Mouse (Mus musculus) cerebellum, postnatal 4 days (tissue): ENCODE data around the gene Kmo.

Experiments
- DNase-seq, 2 experiments: peaks; one replicate each; pipeline ENCODE4 v3.0.0; 2022; ENCODE audit warnings: low spot score in 2 of 2, mixed read lengths in 1 of 2

Kmo gene

DNA sequence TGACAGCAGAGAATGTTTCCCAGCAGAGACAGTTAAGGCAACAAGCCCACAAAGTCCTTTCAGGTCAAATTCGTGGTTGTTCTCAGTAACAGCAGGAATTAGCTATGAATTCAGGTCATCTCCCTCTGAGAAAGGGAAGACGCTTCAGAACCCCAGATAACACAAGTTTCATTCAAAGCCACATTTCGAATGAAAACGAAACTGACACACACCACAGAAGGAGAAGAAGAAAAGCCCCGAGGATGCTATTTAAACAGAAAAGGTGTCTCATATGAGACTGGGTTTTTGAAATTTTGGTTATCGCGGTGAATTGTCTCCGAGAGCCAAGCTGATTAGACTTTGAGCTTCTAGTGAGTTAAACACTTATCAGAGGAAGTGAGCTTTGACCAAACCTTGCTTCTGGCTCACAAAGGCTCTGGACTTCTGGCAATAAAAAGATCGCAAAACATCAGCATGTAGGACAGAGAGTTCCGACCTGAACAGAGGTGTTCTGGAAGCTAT is 11.6 kb downstream of the Kmo start:
- DNase-seq: no peak

DNA sequence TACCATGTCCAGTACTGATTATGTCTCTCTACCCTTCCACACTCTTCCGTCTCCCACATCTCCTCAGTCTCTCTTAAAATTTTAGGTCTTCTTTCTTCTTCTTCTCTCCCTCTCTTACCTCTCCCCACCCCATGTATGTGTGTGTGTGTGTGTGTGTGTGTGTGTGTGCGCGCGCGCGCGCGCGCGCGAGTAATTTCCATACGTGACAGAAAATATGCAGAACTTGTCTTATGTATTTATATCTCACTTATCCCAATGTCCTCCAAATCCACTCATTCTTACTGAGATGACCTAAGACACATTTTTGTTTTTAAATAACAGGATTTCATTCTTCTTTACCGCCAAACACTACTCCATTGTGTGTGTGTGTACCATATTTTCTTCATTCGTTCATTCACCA is 12.3 kb downstream of the Kmo start:
- DNase-seq: no peak

DNA sequence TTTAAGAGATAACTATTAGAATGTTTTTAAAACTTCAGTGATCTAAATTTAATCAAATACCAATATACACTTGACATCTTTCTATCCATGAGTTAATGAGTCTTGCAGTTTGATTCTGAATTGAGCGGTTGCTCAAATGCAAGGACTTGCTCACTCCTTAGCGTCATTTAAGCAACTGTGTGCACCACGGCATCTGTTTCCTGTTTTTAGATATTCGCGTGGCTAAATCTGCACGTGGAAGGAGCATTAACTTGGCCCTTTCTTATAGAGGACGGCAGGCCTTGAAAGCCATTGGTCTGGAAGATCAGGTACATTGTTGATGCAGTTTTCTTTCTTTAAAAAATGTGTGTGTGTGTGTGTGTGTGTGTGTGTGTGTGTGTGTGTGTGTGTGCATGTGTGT is 17.5 kb downstream of the Kmo start:
- no peak for DNase-seq

DNA sequence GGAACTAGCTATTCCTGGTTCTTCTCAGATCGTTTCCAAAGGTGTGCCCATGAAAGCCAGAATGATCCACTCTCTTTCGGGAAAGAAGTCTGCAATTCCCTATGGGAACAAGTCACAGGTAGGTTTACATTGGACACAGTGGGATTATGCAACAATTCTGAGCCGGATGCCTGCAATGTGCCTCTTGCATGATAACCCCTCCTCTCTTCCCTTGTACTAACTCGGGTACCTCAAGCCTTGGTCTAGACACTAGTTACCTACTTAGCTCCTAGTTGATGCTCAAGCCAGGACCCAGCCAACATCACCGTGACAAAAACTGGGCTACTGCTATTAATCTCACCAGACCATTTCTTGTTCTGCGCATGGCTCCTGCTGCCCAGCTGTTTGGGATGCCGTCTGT is 18.9 kb downstream of the Kmo start:
- DNase-seq: no peak

DNA sequence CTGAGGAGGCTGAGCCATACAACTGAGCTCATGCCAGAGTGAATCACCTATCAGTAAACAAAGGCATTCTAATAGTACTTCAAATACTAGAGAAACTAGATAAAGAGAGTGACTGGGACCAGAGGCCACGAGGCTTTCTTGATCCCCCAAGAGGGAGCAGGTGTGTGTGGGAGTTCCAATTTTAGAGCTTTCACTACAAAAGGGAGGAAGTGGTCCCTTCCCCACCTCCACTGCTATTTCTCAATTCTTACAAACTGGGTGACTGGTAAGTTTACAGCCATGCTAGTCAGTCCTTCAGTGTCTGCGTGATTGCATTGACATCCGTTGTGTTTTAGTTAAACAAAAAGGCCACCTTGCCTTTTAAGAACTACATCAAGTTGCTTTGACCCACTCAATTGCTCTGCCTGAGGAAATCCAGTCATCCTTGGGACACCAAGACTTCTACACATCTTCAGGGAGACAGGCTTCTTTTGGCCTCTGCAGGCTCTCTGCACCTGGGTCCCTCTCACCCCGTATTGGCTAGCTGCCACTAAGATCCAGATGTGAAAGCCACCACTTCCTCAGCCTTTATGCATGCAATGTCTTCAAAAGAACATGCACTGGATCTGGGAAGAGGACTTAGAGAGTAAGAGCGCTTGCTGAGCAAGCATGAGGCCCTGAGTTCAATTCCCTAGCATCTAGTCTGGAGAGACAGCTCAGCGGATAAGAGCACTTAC is 20.4 kb downstream of the Kmo start:
- no peak for DNase-seq

DNA sequence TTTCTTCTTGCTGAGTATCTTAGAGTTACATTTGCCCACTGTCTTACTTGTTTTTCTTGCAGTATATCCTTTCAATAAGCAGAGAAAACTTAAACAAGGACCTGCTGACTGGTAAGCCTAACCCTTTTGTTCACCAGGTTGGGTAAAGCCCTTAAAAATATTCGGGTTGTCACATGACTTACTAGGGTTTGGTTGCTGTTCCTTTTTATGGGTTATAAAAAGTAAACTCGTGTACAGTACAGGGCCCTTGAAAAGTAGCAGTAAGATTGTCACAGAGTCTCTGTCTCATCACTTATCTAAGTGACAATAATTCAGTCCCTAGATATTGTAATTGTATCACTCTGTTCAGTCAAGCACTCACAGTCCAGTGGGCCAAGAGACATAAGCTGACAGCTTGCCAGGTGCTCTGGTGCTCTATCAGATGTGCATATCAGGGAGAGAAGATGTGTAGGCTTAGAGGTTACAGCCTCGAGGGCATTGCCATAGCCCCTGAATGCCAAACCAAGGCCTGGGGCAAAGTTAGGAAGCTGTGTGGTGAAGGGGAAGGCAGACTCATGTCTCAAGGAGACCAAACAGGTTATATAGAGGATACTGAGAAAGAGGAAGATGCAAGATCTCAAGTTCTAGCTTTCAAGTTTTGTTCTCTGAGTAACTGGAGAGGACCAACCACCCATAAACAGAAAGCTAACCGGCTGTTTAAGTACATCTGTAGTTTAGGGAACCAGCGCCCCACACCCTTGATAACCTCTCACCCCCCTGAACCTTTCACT is 23.5 kb downstream of the Kmo start:
- no peak for DNase-seq

DNA sequence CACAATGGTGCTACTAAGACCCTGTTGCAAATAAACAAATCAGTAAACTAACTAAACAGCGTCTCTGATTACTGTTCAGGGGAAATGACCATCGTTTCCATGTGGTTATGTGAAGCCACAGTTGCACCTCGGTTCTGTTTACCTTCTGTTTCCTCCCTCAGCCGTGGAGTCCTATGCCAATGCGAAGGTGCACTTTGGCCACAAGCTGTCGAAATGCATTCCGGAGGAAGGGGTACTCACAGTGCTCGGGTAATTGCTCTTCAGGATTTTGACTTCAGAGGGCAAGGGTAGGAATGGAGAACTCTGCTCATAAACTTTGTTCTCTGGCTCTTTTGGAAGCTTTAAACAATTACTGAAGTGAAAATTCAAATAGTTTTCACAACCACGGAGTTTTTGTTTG is 26.8 kb downstream of the Kmo start:
- DNase-seq: no peak

DNA sequence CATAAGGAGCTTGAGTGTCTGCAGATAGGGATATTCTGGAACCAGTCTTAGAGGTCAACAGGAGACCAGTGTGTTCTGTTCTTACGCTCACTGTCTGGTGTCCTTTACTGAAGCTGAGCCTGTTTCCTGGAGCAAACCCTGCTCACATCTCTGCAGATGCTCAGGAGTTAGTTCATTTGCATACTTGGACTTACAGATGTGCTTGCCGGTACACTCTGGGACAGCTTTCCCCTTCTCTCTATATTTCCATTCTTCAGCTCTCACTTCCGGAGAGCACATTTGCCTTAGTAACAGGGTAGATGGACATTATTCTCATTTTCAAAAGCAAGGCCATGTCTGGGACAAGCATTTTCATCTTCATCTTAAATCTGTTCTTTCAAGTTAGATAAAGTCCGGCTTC is 28.4 kb downstream of the Kmo start:
- no peak for DNase-seq

DNA sequence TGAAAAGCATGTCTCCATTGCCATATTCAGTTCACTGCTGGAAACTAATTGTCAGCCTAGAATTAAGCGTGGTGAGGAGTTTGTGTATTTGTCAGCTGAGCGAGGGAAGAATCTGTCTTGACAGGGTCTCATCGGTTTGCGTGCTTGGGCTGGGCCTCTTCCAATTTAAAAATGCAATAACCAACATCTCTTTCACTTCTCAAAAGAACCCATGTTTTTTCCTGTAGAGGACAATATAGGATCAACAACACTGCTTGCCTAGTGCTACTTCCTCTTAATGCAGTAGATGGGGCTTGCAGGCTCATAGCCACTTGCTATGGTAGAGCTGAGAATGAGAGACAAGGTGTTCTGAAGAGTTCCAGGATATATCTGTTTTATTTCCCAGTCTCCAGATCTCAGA is 39.7 kb downstream of the Kmo start:
- DNase-seq: no peak

DNA sequence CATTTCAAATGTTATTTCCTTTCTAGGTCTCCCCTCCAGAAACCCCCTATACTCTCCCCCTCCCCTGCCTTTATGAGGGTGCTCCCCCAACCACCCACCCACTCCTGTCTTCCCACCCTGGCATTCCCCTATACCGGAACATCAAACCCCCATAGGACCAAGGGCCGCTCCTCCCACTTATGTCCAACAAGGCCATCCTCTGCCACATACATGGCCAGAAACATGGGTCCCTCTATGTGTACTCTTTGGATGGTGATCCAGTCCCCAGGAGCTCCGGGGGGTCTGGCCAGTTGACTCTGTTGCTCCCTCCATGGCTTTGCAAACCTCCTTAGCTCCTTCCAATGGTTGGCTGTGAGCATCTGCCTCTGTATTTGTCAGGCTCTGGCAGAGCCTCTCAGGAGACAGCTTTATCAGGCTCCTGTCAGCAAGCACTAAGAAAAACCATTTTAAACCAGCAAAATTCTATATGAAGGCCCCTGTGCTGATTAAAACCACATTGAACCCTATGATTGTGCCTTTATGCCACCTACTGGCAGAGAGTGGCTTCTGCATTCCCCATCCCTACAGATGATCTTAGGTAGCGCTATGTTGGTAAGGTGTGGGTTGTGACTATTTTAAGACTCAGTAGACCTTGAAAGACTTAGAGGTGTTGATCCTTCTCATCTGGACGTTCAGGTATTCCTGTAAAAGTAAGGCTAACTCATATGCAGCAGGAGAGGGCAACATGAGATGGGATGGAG is 48.7 kb downstream of the Kmo start:
- no peak for DNase-seq

DNA sequence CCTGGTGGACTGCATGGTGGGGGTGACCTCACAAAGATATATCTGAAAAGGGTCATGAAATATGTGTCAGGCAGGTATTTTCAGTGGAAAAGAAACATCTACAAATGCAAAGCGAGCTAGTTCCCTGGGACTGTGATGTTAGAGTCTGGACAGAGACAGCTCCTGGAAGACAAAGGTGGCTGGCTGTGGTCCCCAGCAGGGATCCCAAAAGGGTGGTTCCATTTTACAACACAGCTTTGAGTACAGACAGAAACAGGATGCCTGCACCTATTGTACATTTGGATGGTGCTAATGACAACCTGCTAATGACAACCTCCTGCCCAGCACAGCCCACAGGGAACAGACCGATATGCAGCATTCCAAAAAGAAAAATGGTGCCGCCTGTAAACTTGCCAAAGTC is 49.3 kb downstream of the Kmo start:
- DNase-seq: no peak

DNA sequence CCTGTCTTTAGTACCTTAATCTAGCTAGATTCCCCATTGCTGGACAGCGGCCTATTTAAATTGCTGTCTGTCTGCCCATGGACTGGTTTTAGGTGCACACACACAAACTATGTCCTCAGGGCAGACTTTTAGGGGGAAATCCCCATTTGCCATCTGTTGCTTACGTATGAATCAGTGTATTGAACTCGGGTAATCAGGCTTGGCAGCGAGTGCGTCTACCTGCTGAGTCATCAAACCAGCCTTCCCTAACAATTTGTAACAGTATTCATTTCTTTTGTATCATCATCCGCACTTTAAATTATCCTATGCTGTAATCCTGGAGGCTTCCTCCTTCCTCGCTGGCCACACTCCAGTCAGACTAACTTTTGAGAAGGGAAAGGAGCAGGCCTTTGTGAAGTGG is 49.9 kb downstream of the Kmo start:
- no peak for DNase-seq

DNA sequence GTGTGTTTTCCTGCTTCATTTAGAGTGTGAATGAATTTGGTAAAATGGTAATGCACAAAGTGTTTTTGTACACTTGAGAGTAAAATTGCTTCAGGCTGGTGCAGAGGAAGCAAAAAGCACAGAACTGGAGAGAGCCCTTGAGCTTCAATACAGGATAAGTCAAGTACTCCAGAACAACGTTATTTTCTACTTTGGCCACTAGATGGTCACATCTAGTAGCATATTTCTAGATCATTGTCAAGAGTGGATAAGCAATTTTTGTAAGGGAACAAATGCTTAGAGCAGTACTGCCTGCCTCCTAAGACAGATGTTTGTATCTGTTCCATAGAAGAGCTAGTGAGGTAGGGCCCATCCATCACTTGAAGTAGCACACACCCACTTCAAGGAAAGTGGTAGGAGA is 51.4 kb downstream of the Kmo start:
- DNase-seq: no peak

DNA sequence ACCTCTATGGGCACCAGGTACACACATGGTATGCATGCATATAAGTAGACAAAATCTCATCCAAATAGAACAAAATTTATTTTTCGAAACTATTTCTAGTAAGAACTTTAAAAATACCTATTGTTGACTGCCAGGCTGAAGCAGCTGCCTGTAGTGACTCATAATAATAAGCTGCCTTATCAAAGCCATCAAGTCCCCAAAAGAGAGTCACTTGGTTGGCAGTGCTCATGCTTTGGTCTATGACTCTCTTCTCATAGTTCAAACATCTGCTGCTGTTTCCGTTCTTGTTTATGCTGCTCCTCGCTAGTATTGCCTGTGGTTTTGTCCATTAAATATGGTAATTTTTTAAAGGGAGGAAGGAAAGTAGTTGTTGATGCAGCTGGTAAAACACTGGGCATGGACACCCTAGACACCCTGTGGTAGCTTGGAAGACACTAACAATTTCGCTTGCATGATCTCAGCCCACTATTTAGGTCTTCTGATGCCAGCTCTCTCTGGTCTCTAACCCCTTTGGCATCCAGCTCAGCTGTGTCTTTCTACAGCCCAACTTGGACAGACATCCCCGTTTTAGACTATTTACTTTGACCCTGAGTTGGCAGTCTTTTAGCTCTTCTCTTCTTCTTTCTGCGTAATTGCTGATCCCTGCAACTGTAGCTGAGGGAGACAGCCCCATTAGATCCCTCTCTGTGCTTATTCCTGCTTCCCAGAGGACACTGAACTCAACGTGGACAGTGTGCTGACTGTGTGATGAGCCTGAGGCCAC is 53.6 kb downstream of the Kmo start:
- no peak for DNase-seq

DNA sequence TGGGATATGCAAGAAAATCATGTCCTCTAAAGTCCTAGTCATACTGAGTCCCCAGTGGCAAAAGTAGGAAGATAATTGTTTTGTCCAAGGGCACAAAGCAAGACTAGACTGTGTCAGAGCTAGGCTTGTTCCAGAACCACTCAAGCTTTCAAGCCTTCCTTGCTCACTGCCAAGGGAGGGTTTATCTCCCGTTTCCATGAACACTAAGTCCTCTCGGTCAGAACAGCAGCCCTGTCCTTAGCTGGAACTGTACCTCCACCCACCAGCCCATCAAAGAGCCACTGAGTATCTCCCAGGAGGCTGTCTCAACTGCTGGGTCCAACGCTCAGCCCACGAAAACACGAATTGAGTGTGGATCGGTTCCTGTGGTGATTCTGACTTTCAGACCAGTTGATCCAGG is 54.9 kb downstream of the Kmo start:
- no peak for DNase-seq

DNA sequence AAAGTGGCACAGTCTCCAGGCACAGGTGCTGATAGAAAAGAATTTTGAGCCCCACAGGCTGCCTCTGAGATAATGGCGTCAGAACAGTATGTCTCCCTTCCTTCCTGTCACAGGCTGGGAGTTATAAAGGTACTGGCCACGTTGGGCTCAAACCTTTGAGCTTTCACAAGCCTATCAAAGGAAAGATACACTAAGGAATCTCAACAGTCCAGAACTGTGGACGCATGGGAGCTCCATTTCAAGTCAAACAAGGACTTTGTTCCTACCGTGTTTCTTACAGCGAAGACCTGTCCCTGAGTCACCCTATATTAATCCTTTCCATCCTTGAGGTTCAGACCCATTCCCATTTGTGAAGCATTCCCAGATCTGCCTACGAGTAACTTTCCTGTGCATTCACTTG is 57.3 kb downstream of the Kmo start:
- DNase-seq: no peak

DNA sequence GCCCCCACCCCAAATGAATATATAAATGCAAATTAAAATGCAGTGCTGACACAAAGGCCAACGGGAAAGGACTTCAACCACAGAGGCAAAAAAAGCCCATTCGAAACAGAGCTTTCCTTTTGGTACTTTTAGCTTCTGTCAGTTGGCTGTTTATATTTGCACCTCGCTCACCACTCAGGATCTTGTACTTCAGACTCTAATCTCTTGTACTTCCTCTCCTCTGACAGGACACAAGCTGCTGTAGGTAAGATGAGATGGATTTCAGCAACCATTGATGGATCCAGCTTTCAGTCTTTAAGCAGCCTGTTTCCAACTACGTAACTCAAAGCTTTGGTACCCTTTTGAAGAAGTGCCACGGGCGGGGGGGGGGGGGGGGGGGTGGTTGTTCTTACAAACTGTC is 60.8 kb downstream of the Kmo start:
- DNase-seq: no peak

DNA sequence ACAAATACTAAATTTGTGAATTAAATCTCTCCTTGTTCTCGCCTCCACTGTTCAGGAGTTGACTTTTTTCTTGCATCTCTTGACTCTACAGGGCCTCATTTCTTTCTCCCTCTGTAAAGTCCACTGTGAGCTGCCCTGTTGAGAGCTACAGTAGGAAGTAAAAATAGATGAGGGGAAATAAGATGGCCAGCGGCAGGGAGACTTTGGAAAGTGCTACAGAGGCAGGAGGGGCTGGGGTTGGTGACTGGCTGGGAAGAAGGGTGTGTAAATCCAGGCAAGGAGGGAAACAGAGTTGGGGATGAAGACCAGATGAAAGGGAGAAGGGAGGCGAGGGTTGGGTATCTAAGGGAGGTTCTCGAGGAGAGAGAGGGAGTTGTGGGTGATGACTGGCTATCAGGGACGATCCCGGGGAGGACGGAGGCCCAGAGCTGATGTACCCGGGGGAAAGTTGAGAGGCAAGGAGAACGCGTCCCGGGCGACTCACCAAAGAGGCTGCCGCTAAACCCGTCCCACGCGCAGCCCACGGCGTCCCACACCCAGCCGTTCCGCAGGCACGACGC is 71.6 kb downstream of the Kmo start:
- DNase-seq: no peak

DNA sequence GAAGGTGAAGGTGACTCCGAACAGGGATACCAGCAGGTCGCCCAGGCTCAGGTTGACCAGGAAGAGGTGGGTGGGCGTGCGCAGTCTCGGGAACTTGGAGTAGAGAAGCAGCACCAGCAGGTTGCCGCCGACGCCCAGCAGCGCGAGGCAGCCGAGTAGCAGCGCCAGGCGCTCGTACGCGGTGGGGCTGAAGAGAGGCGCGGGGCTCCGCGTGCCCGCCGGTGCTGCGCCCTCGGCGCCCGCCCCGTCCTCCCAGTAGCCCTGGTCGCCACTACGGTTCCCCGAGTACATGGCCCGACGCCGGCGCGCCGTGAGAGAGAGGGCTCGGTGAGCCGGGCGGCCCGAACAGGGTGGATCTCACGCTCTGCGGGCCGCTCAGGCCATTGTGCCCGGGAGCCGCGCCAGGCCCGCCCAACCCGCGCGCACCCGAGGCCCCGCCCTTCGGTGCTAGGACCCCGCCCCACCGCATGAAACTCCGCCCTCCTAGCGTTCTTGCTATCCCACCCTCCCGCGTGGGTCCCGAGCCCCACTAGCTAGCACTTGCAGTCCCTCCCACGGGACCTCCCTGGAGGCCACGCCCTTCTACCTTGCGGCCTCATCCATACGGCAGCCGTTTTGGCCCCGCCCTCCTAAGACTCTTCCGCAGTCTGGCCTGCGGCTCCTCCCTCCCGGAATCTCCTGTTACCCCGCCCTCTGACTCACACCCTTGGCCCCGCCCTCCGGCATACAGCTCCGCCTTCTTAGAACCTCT is 72.2 kb downstream of the Kmo start, which contains the start of the genes Opn3 and Chml:
Gene Opn3, minus strand, starts transcription at position 531 of the 751 bp plus-strand sequence.
Gene Chml, minus strand, starts transcription at position 656 of the 751 bp plus-strand sequence.
- DNase-seq: peak; percentile 90 to 95

DNA sequence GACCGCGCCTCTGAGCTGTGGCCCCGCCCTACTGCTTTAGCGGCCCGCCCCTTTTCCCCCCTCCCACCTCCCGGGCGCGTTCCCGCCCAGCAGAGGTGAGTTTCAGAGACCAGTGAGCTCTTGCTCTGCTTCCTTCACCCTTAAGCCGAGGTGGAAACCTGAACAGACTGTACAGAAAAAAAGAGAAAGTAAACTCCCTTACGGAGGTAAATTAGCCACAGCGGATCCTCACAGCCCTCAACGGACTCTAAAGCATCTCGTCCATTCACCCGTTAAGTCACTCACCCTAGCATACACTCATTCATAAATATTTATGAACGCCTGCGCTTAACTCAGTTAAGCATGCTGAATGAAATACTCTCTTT is 72.8 kb downstream of the Kmo start:
- DNase-seq: no peak
